In genomic region chr4:135219652-135220051, GRCm38 (mm10) we compare ENCODE assay signal across 8 mouse cellular contexts. TPM values are rescaled to one million over a fixed set of nuclear protein-coding genes. Genes with fewer than 3 reads are reported as not detected.
DNase-seq lines count a peak whose midpoint lies in the region; ATAC-seq and TF ChIP-seq lines count a peak whose summit lies in the region.

No protein-coding gene starts in this region.

- H3K36me3 ChIP-seq in liver, embryonic 14.5 days (replicated peaks; ENCODE audit: control insufficient read depth, insufficient read depth, low read depth): peaks cover 85% of the 10 kb centered on the region

- H3K4me1 ChIP-seq in liver, embryonic 14.5 days (replicated peaks; ENCODE audit: control insufficient read depth in 2 of 2, insufficient read depth in 2 of 2, low read length in 1 of 2): no peaks in the 10 kb centered on the region

- H3K27ac ChIP-seq in liver, embryonic 14.5 days: no peak overlapping the region

- peak; percentile 88 for ATAC-seq in common myeloid progenitor, adult 5-6 weeks (replicated peaks; ENCODE audit: low read depth, poor library complexity, severe bottlenecking)
- ATAC-seq in granulocyte monocyte progenitor cell, adult 5-6 weeks (replicated peaks; ENCODE audit: poor library complexity, severe bottlenecking): peak; percentile 56
- 0 out of 2 replicates have a peak, but pooled peaks have one; percentile 43 for ATAC-seq in liver, embryonic 14.5 days (ENCODE audit: insufficient read depth)

- H3K27me3 ChIP-seq in liver, embryonic 14.5 days (ENCODE audit: control insufficient read depth, insufficient read depth, low read length): no peaks in the 10 kb centered on the region

- no peak overlapping the region for H3K4me3 ChIP-seq in liver, embryonic 14.5 days (ENCODE audit: insufficient read depth in 1 of 2, low read depth in 2 of 2, low read length in 2 of 2)

- H3K9me3 ChIP-seq in liver, embryonic 14.5 days (ENCODE audit: control insufficient read depth, low read length): no peaks in the 10 kb centered on the region

- peak; percentile 73 for DNase-seq in CD4-positive helper T cell, adult 2 months (ENCODE audit: low read depth, low spot score)
- peak; percentile 69 for DNase-seq in T-cell, adult 2 months (ENCODE audit: low spot score)
- DNase-seq in kidney, postnatal 36 days: peak; percentile 85 to 95
- DNase-seq in liver, embryonic 14.5 days (ENCODE audit: low read depth in 3 of 3, low spot score in 3 of 3): peak; percentile 39 to 46 (median 39)
- DNase-seq in retina, embryonic 14.5 days (ENCODE audit: low spot score): peak; percentile 81
- DNase-seq in thymus, postnatal 25 days: peak; percentile 77

- WGBS in liver, embryonic 14.5 days (ENCODE audit: insufficient replicate concordance): 41% methylated on average over 4 of the region's 4 CpGs

- TF ChIP-seq CTCF in liver, embryonic 14.5 days (IDR thresholded peaks at IDR 0.05; ENCODE audit: low read depth): peak; percentile 85

- no peak overlapping the region for H3K9ac ChIP-seq in liver, embryonic 14.5 days (replicated peaks)

- no peak for TF ChIP-seq EP300 in liver, embryonic 14.5 days (IDR thresholded peaks at IDR 0.05; ENCODE audit: low read depth)

- H3K4me2 ChIP-seq in liver, embryonic 14.5 days (ENCODE audit: low read depth): no peak overlapping the region

RNA-seq across cellular contexts. Expression of gene Clic4, which starts 53.0 kb away (rescaled TPM):
- total RNA-seq in common myeloid progenitor, adult 5-6 weeks (2017): 79.0 and 80.4 TPM in 2 replicates
- total RNA-seq in granulocyte monocyte progenitor cell, adult 5-6 weeks (2014; fragmentation: Nextera tagmentation): 22.3 and 25.8 TPM in 2 replicates
- total RNA-seq in granulocyte monocyte progenitor cell, adult 5-6 weeks (2017): 28.2 and 28.9 TPM in 2 replicates
- polyA plus RNA-seq in liver, embryonic 14.5 days (2012; rRNA removed): 29.7 and 40.8 TPM in 2 replicates
- 65.8 and 76.5 TPM in 2 replicates for polyA plus RNA-seq in liver, embryonic 14.5 days (2014; fragmentation: Nextera tagmentation; extraction: Ambion mirVana)

Comparison
In these comparisons a context has a peak if more than half of its experiments do, and no peak if none do; other contexts are left out.
1. DNase-seq: peak in every context shown above with its lines; median percentile 90 in kidney, postnatal 36 days; 81 in retina, embryonic 14.5 days; 77 in thymus, postnatal 25 days; 73 in CD4-positive helper T cell, adult 2 months; 69 in T-cell, adult 2 months; 39 in liver, embryonic 14.5 days.